Mouse (Mus musculus): ENCODE results near the gene Tmem156. TPM values are rescaled to one million over a fixed set of nuclear protein-coding genes. Genes with fewer than 3 reads are reported as not detected.
A peak's percentile ranks its signal among the peaks of the same experiment; 100 is the strongest.

The Tmem156 gene
- total RNA-seq, 2 experiments from 2014 or later = 1.7 to 3.6 TPM

GRCm38 (mm10) chr5:65057596-65057995, 34.3 kb downstream of the Tmem156 start:
- no peak for ATAC-seq (replicated peaks; ENCODE audit: low FRiP score, poor library complexity, severe bottlenecking)

DNA sequence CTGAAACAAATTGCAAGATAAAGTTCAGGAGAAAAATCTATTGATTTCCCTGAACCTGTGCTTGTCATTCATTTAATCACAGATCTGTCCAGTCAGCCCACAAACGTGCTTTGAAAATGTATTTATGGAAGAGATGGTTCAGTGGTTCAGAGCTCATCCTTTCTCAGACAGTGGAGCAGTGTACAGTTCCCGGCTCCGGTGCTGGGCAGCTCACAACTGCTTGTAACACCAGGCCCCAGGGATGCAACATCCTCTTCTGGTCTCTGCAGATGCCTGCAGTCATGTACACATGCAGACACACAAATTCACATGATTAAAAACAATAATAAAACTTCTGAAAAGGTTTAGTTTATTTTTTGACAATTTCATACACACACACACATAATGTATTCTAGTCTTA, 40.4 kb downstream of the Tmem156 start:
- ATAC-seq (replicated peaks; ENCODE audit: low FRiP score, poor library complexity, severe bottlenecking) = no peak

- ATAC-seq (replicated peaks; ENCODE audit: low FRiP score, poor library complexity, severe bottlenecking) = no peak
Measured at GRCm38 (mm10) chr5:65049880-65050279, 42.1 kb downstream of the Tmem156 start.

DNA sequence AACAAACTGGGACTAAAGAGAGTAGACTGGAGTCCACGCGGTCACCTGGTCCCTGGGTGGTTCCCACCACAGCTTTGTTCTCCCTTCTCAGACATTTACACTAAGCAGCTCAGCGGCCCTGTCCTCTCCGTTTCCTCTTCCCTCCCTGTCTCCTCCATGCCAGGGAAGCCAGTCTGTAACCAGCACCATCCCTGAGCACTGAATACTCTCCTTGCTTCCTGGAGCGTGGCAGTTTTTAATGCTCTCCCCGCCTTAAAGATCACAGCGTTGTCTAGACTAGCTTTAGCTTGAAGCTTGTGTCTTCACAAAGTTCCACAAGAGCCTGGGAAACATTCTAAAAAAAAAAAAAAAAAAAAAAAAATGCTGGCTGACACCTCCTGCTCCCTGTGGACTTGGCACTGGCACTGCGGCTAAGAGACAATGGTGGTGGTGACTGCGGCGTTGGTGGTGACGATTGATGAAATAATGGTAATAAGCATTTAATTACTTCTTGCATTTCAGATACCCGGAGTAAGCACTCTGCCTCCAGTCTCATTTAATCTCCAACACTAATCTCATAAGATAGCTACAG, 44.6 kb downstream of the Tmem156 start:
- ATAC-seq (replicated peaks; ENCODE audit: low FRiP score, poor library complexity, severe bottlenecking) = no peak

- no peak for ATAC-seq (replicated peaks; ENCODE audit: low FRiP score, poor library complexity, severe bottlenecking)
Measured at GRCm38 (mm10) chr5:65046442-65047284, 45.3 kb downstream of the Tmem156 start.

- ATAC-seq (replicated peaks; ENCODE audit: low FRiP score, poor library complexity, severe bottlenecking) = no peak
Measured at GRCm38 (mm10) chr5:65045642-65046370, 46.1 kb downstream of the Tmem156 start.

DNA sequence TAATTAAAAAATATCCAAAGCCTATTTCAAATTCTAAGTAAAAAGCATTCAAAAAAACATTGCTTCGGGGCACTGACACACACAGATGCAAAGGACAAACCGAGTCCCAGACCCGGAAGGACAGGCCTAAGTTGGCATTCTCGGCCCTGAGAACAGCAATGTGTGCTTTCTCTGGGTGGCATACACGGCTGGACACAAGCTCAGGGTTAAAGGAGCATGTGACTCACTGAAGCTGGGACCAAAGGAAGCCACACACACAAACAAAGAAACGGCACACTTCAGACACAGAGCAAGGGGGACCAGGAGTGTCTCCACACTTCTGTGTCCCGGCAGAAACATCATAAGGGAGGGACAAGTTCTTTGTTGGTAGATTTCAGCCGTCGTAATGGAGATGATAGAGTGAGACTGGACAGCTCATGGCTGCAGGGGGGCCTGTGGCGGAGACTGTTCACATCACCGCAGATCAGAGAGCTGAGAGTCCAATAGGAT, 48.5 kb downstream of the Tmem156 start:
- 0 out of 2 replicates have a peak, but pooled peaks have one; percentile 20 for ATAC-seq (replicated peaks; ENCODE audit: low FRiP score, poor library complexity, severe bottlenecking)

- no peak for ATAC-seq (replicated peaks; ENCODE audit: low FRiP score, poor library complexity, severe bottlenecking)
Measured at GRCm38 (mm10) chr5:65040463-65040862, 51.5 kb downstream of the Tmem156 start.

GRCm38 (mm10) chr5:65038811-65039571, 52.9 kb downstream of the Tmem156 start:
- no peak for ATAC-seq (replicated peaks; ENCODE audit: low FRiP score, poor library complexity, severe bottlenecking)

DNA sequence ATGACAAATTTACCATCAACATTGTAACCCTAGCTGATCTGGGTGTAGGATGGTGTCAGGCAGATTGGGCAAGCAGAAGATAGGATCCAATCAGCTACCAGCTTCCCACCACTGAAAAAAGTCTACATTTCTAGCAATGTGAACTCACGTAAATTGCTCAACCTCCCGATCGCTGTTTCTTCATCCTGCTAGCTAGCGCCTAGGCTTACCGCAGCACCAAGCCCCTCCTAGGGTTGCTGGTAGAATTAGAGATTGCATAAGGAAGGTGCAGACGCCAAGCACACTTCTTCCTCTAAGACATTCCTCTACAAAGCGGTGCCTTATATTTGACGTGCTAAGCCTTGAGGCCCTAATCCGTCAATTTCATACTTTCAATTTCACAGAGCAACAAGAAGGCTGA, 53.6 kb downstream of the Tmem156 start:
- no peak for ATAC-seq (replicated peaks; ENCODE audit: low FRiP score, poor library complexity, severe bottlenecking)

DNA sequence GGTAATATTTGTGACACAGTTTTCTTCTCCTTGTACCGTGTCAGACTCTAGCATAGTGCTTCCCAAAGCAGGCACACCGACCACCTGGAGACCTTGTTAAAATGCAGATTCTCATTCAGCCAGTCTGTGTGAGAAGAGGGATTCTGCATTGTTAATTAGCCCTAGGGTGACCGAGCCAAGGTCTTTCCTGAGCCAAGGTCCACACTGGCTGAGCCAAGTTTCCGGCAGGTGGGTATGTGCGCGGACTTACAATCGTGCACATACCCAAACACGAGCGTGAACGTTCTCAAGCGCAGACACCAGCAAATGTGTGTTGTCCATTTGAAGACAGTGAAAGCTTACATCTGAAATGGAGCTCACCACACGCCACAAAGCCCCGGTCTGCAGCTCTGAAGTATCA, 55.3 kb downstream of the Tmem156 start:
- ATAC-seq (replicated peaks; ENCODE audit: low FRiP score, poor library complexity, severe bottlenecking) = no peak

DNA sequence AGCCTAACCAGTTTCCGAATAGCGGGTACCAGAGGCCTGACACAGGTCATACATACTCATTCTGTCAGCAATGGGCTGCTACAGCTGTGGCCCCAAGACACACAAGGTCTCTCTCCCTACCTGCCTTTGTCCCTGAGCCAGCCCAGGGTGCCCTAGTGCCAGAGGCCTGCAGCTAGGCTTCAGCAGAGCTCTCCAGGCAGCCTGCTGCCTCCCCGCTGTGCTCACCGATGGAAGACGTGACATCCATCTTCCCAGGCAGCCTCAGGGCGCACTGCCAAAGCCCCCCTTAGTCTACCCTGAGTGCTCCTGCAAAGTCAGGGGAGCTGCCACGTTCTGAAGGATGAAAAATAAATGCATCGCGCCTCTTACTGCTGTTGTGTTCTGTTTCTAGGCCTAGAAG, 63.9 kb downstream of the Tmem156 start:
- no peak for ATAC-seq (replicated peaks; ENCODE audit: low FRiP score, poor library complexity, severe bottlenecking)

GRCm38 (mm10) chr5:65026776-65027175, 65.2 kb downstream of the Tmem156 start:
- no peak for ATAC-seq (replicated peaks; ENCODE audit: low FRiP score, poor library complexity, severe bottlenecking)

DNA sequence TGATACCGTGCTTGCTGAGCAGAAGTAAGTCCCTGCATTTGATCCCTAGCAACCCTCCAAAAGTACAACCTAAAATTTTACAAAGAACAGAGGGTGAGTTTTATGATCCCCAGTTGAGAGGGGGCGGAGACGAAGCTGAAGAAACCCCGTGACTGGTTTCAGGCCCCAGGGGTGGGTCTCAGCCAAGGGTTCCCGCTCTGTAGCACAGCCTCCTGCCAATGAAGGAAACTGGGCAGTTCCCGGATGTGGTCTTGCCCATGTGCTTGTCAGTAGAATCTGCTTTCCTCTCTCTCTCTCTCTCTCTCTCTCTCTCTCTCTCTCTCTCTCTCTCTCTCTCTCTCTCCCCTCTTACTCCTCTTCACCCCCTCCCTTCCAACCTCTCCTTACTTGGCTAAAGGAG, 66.0 kb downstream of the Tmem156 start:
- ATAC-seq (replicated peaks; ENCODE audit: low FRiP score, poor library complexity, severe bottlenecking) = no peak

GRCm38 (mm10) chr5:65024641-65025040, 67.3 kb downstream of the Tmem156 start:
- no peak for ATAC-seq (replicated peaks; ENCODE audit: low FRiP score, poor library complexity, severe bottlenecking)

DNA sequence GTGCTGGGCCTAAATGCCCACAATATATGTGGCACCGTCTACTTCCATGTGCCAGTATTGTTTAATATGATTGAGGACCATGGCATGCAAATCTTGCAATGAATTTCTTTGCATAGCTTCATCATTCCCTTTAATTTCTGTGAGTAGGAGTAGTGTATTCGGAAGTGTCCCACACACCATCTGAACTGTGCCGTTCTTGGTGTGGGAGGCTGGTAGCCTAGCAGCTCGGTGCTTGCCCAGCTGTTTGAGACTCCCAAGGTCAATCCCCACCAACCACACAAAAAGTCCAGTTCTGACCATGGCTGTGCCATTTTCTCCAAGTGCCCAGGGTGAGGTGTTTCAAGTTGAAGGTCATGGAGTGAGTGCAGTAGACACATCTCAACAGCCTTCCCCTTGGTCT, 69.9 kb downstream of the Tmem156 start:
- no peak for ATAC-seq (replicated peaks; ENCODE audit: low FRiP score, poor library complexity, severe bottlenecking)

- no peak for ATAC-seq (replicated peaks; ENCODE audit: low FRiP score, poor library complexity, severe bottlenecking)
Measured at GRCm38 (mm10) chr5:65019823-65020222, 72.1 kb downstream of the Tmem156 start.

DNA sequence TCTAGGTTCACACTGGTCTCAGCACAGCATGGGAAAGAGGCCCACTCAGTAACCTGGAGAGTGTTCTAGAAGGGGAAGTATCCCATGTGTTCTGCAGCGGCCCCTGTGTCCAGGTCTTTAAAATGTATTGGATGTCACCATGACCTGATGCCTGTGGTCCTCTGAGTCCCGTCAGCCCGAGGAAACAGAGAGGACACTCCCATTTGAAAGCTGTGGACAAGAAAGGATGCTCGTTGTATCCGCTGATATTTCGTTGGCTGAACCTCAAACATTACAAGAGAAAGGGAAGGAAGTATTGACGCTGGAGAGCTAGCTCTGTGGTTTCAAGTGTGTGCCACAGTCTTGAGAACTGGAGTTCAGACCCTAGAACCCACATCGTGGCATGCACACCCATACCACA, 72.8 kb downstream of the Tmem156 start:
- no peak for ATAC-seq (replicated peaks; ENCODE audit: low FRiP score, poor library complexity, severe bottlenecking)

GRCm38 (mm10) chr5:65015508-65015907, 76.4 kb downstream of the Tmem156 start:
- ATAC-seq (replicated peaks; ENCODE audit: low FRiP score, poor library complexity, severe bottlenecking) = no peak
